Mouse (Mus musculus) hindbrain, embryonic 11.5 days (tissue): Measurements from ENCODE around the gene Chrng. TPM values are rescaled to one million over a fixed set of nuclear protein-coding genes. Genes with fewer than 3 reads are reported as not detected.

Experiments
- ATAC-seq: fragments of 200-750 bp; cut with Nextera tagmentation; 2 replicates; pipeline ENCODE4 v1.8.0; 2017; ENCODE audit warnings: mild to moderate bottlenecking, moderate TSS enrichment, moderate library complexity; ENCODE audit not compliant: low FRiP score
- DNase-seq: peaks from one replicate; pipeline ENCODE4 v3.0.0-alpha.2; 2015; ENCODE audit warnings: low spot score
- H3K27ac ChIP-seq: fragments of 300-500 bp; sonication (generic); 2 replicates; pipeline ENCODE4 v1.5.1; 2014; ENCODE audit warnings: mild to moderate bottlenecking, low read depth, low read length
- H3K27me3 ChIP-seq: fragments of 300-500 bp; sonication (generic); 2 replicates; pipeline ENCODE4 v1.6.1; 2014; ENCODE audit warnings: mild to moderate bottlenecking, low read length, moderate library complexity, mixed read lengths; ENCODE audit not compliant: control insufficient read depth, insufficient read depth
- H3K36me3 ChIP-seq: fragments of 300-500 bp; sonication (generic); 2 replicates; pipeline ENCODE4 v1.6.1; 2014; ENCODE audit warnings: mild to moderate bottlenecking, low read length, moderate library complexity, mixed read lengths; ENCODE audit not compliant: control insufficient read depth, insufficient read depth
- H3K4me1 ChIP-seq: fragments of 300-500 bp; sonication (generic); replicated peaks from 2 replicates; pipeline ENCODE4 v1.6.1; 2014; ENCODE audit warnings: low read length, mixed read lengths; ENCODE audit not compliant: control insufficient read depth, insufficient read depth
- H3K4me2 ChIP-seq: fragments of 300-500 bp; sonication (generic); replicated peaks from 2 replicates; pipeline ENCODE4 v1.6.1; 2014; ENCODE audit warnings: mild to moderate bottlenecking, low read depth, low read length
- H3K4me3 ChIP-seq: fragments of 300-500 bp; sonication (generic); 2 replicates; pipeline ENCODE4 v1.5.1; 2014; ENCODE audit warnings: low read depth, low read length
- H3K9ac ChIP-seq: fragments of 300-500 bp; sonication (generic); 2 replicates; pipeline ENCODE4 v1.6.1; 2014; ENCODE audit warnings: low read depth, low read length
- H3K9me3 ChIP-seq: fragments of 300-500 bp; sonication (generic); 2 replicates; pipeline ENCODE4 v1.6.1; 2016; ENCODE audit warnings: low read length; ENCODE audit not compliant: control insufficient read depth
- WGBS: fragments of 180-500 bp; shearing (Covaris S2); extraction: QIAGEN DNeasy Blood & Tissue Kit; methylation state at CpG from one replicate; pipeline ENCODE4 v1.1.7; 2014; 5-methylcytosine and 5-hydroxymethylcytosine counted together
- polyA plus RNA-seq: library from polyadenylated mRNA; unstranded; fragments of >200 nt; fragmentation: Nextera tagmentation; extraction: Ambion mirVana; gene quantifications from 2 replicates; pipeline ENCODE4 v1.2.1, GENCODE M21; 2014

Chrng gene
- polyA plus RNA-seq, 1 experiment from 2014 or later = 0.73 TPM

DNA sequence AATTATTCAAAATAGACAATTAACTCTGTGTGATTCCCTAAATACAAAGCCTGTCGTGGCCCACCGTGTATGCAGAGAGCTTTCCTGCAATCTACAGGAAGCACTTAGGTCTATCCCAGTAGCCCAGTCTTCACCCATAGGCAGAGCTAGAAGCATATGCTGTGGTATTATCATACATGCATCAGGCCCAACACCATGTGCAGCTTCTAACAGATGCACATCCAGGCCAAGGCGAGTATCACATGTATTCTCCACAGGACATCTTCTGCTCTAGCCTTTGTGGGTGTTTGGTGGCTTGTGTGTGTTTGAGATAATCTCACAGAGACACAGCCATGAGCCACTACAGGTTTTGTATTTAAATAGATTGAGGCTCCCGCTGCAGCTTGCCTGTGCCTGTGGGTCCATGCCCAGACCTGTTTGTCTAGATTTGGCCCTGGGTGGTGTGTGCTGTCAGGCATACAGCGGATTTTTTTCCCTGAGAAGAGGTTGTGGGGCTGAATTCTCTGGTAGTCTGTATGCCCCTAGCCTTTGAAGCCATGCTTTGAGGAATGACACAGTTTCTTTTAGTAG is 47.7 kb downstream of the Chrng start:
- no peak for DNase-seq
- 58% methylated on average over 5 of the region's 5 CpGs for WGBS
- Histone ChIP-seq H3K4me3 (no peak overlapping the region), H3K4me1 (no peaks in the 10 kb centered on the region), H3K9ac (no peak overlapping the region), H3K27me3 (no peaks in the 10 kb centered on the region), H3K9me3 (no peaks in the 10 kb centered on the region), H3K36me3 (no peaks in the 10 kb centered on the region), H3K4me2 (no peak overlapping the region), H3K27ac (no peak overlapping the region)
- ATAC-seq = no peak

DNA sequence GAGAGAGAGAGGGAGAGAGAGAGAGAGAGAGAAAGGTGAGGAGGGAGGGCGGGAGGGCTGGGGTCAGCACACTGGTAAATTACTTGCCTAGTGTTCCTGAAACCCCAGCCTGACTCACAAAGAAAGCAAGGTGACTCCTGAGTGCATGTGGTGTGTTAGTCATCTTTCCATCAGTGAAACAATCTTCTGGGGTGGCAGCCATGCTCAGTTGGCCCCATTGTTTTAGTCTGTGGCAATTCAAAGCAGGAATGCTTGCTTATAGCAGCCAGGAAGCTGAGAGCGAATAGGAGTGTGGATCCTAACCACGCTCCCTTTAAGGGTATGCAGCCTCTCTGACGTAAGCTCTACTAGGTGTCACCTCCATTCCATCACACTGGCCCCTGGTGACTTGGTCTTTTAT is 50.7 kb downstream of the Chrng start:
- H3K9me3 ChIP-seq = no peaks in the 10 kb centered on the region
- no peak overlapping the region for H3K4me3 ChIP-seq
- no peaks in the 10 kb centered on the region for H3K4me1 ChIP-seq
- DNase-seq (no peak), ATAC-seq (no peak)
- no peaks in the 10 kb centered on the region for H3K27me3 ChIP-seq
- H3K36me3 ChIP-seq = no peaks in the 10 kb centered on the region
- WGBS = 75% methylated on average over 4 of the region's 4 CpGs
- H3K9ac ChIP-seq = no peak overlapping the region
- no peak overlapping the region for H3K27ac ChIP-seq
- H3K4me2 ChIP-seq = no peak overlapping the region

DNA sequence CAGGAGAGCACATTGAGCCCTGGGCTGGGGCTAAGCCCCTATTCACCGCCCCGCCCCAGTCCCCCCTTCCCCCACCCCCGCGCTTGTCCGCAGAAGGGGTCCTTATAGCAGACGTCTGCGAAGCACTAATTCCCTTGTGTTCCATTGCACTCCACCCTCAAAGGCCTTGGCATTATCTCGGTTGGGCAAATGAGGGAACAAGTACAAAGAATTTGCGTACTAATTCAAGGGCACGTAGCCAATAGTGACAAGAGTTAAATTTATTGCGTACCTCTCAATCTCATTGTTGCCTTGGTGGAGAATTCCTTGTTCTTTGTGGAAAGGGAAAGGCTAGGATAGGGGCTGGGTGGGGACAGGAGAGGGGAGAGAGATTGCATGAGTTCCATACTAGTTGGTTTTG is 53.2 kb downstream of the Chrng start:
- ATAC-seq (no peak), DNase-seq (no peak)
- Histone ChIP-seq H3K9me3 (no peaks in the 10 kb centered on the region), H3K4me2 (no peak overlapping the region), H3K27ac (no peak overlapping the region), H3K4me1 (no peaks in the 10 kb centered on the region), H3K9ac (no peak overlapping the region), H3K4me3 (no peak overlapping the region), H3K27me3 (peaks cover 9% of the 10 kb centered on the region), H3K36me3 (no peaks in the 10 kb centered on the region)
- 22% methylated on average over 11 of the region's 11 CpGs for WGBS

DNA sequence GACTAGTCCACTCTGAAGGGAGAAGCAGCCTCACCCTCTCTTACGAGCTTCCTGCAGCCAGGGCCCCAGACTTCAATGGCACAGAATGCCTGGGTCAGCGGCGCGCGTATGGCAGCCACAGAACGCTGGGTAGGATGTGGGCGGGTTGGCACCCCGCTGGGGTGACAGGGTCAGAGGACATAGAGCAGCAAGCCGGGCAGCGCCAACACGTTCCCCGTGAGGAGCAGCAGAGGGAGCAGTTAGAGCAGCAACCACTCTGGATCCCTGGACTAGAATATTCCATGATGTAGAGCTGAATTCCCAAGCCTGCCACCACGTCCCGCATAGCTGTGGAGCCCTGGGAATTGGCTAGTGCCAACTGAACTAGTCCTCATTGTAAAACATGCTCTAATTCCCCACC is 54.0 kb downstream of the Chrng start:
- H3K9me3 ChIP-seq = no peaks in the 10 kb centered on the region
- DNase-seq = no peak
- no peak overlapping the region for H3K4me3 ChIP-seq
- no peaks in the 10 kb centered on the region for H3K36me3 ChIP-seq
- no peak overlapping the region for H3K9ac ChIP-seq
- no peak overlapping the region for H3K27ac ChIP-seq
- H3K4me1 ChIP-seq = no peaks in the 10 kb centered on the region
- no peak for ATAC-seq
- 8% methylated on average over 14 of the region's 14 CpGs for WGBS
- H3K27me3 ChIP-seq = peaks cover 16% of the 10 kb centered on the region
- no peak overlapping the region for H3K4me2 ChIP-seq

DNA sequence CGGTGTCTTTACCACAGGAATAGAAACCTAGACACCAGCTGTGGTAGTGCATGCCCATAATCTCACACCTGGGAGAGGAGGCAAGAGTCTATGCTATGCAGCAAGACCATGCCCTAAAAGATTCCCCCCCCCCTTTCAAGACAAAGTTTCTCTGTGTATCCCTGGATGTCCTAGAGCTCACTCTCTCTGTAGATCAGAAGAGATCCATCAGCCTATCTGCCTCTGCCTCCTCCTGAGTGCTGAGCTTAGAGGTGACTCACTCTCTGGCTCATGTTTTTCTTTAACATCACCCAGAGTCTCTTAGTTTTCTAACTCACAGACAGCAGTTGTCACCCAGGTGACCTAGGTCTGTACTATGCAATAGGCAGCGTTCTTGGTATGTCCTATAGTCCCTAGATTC is 54.9 kb downstream of the Chrng start:
- H3K4me3 ChIP-seq = no peak overlapping the region
- H3K9me3 ChIP-seq = no peaks in the 10 kb centered on the region
- H3K27me3 ChIP-seq = peaks cover 23% of the 10 kb centered on the region
- no peak overlapping the region for H3K9ac ChIP-seq
- ATAC-seq = no peak
- WGBS = 86% methylated on average over 2 of the region's 2 CpGs
- H3K36me3 ChIP-seq = no peaks in the 10 kb centered on the region
- H3K27ac ChIP-seq = no peak overlapping the region
- no peak for DNase-seq
- H3K4me1 ChIP-seq = peaks cover 2% of the 10 kb centered on the region; the same call in 1 of the 2 replicates
- no peak overlapping the region for H3K4me2 ChIP-seq

Other genes with a start within 250 kb of the Chrng start
- gene Alppl2, start 114.7 kb upstream of the Chrng start, polyA plus RNA-seq = not detected in 2 replicates
- gene Alpi, start 103.1 kb upstream of the Chrng start, polyA plus RNA-seq = not detected in 2 replicates
- gene Akp3, start 79.7 kb upstream of the Chrng start, polyA plus RNA-seq = not detected in 2 replicates
- 10.0 and 14.7 TPM in 2 replicates for gene Ecel1, start 48.1 kb upstream of the Chrng start, polyA plus RNA-seq
- 1.9 and 3.3 TPM in 2 replicates for gene Prss56, start 21.3 kb upstream of the Chrng start, polyA plus RNA-seq
- gene Chrnd, start 14.1 kb upstream of the Chrng start, polyA plus RNA-seq = 0.47 TPM in 1 of 2 replicates, not detected in the other
- gene Eif4e2, start 9.3 kb downstream of the Chrng start, polyA plus RNA-seq = 132 and 134 TPM in 2 replicates
- 0.14 and 0.52 TPM in 2 replicates for gene Efhd1, start 59.7 kb downstream of the Chrng start, polyA plus RNA-seq
- gene Gigyf2, start 122.3 kb downstream of the Chrng start, polyA plus RNA-seq = 53.5 and 68.2 TPM in 2 replicates
- 8.1 and 8.8 TPM in 2 replicates for gene Kcnj13, start 190.1 kb downstream of the Chrng start, polyA plus RNA-seq